Mouse (Mus musculus) olfactory bulb, adult 2 months (tissue): ENCODE results near the gene Gm11562.

Experiments
- CTCF ChIP-seq: fragments of 200-500 bp; IDR thresholded peaks from 2 replicates; pipeline ENCODE4 v1.5.1; 2012; ENCODE audit warnings: low read depth, mild to moderate bottlenecking, low read length, moderate library complexity; ENCODE audit not compliant: insufficient read depth
- POLR2A ChIP-seq: fragments of 200-500 bp; IDR thresholded peaks from 2 replicates; pipeline ENCODE4 v1.6.1; 2012; ENCODE audit warnings: mild to moderate bottlenecking, low read depth, low read length, moderate library complexity; ENCODE audit not compliant: insufficient read depth

- TF ChIP-seq POLR2A (no peak), CTCF (no peak)
These were observed at the start of gene Gm11562 for GRCm38 (mm10) chr11:99620335-99620734.
